Mouse (Mus musculus) gastrocnemius, postnatal 4 days (tissue): ENCODE data around the gene Dnah7a. TPM values are rescaled to one million over a fixed set of nuclear protein-coding genes. Genes with fewer than 3 reads are reported as not detected.
"Not testable (repeated sequence)": the region's sequence is repeated elsewhere in the genome, so short reads cannot be mapped to it uniquely, and the experiment has no call there.

ENCODE experiments used
- DNase-seq, 2 experiments: peaks; one replicate each; pipeline ENCODE4 v3.0.0; 2021 to 2022; ENCODE audit warnings: low spot score in 2 of 2, mixed read lengths in 2 of 2
- long read RNA-seq, 2 experiments: library from polyadenylated mRNA; stranded (forward); transcript quantifications; one replicate each; pipeline ENCODE4 v2.0.0; 2021
- total RNA-seq, 2 experiments: library from RNA; stranded (reverse); gene quantifications; 2 replicates each; pipeline ENCODE4 v1.2.3; 2021

The Dnah7a gene
- under 1 TPM in 1 of 2 experiments, not detected in 1; 0.16 TPM for total RNA-seq
- long read RNA-seq, experiment 1: 0 reads
- long read RNA-seq, experiment 2: 0 reads

DNA sequence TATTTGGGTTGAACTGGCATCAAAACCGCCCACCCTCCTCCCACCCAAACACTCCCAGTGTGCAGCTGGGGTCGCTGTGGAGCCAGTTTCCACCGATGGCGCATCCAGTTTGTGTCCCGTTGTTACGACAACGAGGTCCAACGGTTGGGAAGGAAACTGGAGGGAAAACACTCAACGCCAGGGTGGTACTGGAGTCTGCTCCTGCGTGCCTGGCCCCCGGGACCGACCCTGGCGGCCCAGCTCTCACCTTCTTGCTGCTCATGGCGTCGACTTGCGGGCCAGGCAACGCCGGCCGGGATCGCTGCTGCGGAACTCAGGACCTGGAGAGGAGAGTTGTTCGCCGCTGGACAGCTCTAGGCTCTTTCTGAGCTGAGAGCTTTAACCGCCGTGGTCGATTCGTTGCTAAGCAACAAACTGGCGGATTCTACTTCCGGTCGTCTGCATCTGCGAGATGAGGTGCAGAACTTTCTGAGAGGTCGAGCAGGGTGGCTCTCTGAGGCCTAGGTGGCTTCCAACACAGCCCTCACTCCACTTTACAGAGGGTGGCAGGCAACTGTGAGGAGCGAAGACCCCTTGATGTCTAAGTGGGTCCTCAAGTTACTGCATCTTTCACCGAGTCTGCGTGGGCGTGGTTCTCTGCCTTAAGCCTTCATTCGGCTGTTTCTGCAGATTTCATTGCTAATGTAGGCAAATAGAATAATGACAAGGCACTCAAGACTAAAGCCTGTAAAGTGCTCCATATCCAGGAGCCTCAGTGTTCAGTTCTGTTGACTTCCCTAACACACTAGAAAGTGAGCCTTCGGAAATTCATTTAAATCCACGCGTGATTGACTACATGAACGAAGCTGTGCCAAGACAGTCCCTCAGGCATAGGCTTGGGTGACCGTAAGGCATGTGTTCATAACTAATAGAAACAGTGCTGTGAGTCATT is at the start of gene Dnah7a:
Dnah7a (minus strand) TSS at position 354 of the 931 bp plus-strand sequence.
- peak; percentile 20 to 34 for DNase-seq

DNA sequence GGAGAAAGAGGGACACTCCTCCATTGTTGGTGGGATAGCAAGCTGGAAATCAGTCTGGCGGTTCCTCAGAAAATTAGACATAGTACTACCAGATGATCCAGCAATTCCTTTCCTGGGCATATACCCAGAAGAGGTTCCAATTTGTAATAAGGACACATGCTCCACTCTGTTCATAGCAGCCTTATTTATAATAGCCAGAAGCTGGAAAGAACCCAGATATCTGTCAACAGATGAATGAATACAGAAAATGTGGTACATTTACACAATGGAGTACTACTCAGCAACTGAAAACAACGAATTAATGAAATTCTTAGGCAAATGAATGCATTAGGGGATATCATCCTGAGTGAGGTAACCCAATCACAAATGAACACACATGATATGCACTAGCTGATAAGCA is 46.9 kb upstream of the Dnah7a start:
- DNase-seq: not testable (repeated sequence)

DNA sequence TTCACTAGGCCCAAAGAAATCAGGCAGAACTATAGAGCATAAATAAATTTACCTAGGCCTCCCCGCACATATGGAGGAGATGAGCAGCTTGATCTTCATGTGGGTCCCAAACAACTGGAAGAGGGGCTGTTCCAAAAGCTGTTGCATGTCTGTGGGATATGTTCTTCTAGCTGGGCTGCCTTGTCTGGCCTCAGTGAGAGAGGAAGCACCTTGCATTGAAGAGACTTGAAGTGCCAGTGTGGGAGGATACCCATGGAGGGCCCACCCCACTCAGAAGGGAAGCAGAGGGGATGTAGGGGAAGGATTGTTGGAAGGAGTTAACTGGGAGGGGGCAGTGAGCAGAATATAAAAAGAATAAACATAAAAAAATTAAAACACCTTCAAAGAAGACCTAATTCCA is 44.6 kb upstream of the Dnah7a start:
- no peak for DNase-seq

DNA sequence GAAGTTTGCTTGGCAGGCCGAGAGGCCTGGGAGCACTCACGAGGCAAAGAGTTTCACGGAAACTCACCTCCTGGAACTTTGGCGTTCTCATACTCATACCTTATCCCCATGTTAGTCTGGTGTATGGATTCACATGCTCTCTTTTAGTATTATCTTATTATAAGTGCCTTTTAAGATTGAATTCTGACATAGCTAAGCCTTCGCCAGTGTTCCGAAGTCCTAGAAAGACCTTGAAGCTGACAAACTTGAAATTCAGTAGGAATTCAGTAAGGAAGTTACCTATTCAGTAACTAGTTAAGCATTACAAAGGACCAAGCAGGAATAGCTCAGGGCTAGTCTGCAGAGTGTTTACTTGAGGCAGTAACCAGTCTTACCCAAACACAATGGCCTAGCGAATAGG is 44.1 kb upstream of the Dnah7a start:
- not testable (repeated sequence) for DNase-seq

DNA sequence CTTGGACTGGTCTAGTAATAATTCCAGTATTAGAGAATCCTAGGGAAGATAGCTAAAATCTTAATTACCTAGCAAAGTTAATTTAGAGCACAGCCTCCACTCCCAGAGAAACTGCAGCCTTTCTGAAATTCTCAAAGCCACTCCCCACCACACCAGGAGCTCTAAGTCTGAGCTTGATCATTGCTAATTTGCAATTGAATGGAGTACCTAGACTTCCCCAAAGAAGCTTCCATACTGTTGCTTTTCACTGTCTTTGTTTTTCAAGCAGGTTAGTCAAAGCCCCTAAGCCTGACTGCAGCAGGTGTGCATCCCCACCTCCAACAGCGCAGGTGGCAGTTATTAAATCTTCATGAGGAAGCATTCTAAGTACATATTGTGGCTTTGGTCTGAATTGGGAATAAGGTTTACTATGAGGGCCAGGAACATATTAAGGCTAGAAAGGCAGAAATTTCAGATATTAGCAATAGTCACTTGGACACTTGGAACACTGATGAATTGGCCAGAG is 43.3 kb upstream of the Dnah7a start:
- DNase-seq: not testable (repeated sequence)

DNA sequence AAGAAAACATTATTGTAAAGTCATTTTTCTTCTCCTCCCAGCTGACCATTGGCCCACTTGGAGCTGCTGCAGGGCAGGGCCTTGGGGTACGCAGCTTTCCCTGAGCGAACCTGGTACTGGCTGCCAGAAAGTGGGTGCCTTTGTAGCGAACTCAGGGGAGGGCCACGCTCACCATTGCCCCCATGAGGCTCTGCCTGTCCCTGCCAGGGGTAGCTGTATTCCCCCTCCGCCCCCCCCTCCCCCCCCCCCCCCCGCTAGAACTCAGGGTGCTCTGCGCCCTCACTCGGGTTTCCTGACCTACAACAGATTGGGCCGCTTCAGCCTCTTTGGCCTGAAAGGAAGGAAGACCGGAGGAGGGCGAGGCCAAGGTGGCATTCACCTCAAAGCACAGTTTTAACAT is 42.0 kb upstream of the Dnah7a start:
- no peak for DNase-seq

DNA sequence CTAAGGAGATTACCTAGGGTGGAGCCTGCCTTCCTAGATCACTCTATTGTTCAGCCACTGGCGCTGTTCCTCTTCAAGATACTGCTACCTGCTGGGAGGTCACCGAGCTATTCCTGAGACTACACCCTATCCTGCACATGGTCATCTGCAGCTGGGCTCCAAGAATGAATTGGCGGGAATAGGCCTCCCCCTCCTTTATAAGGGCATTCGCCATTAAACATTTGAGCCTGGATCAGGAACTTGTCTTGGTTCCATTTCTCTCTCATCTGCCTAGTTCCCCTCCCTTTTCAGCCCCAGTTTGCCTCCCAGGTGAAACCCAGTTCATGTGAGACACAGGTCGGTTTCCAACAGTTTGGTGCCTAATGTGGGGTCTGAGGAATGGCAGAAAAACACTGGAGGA is 39.4 kb upstream of the Dnah7a start:
- no peak for DNase-seq

DNA sequence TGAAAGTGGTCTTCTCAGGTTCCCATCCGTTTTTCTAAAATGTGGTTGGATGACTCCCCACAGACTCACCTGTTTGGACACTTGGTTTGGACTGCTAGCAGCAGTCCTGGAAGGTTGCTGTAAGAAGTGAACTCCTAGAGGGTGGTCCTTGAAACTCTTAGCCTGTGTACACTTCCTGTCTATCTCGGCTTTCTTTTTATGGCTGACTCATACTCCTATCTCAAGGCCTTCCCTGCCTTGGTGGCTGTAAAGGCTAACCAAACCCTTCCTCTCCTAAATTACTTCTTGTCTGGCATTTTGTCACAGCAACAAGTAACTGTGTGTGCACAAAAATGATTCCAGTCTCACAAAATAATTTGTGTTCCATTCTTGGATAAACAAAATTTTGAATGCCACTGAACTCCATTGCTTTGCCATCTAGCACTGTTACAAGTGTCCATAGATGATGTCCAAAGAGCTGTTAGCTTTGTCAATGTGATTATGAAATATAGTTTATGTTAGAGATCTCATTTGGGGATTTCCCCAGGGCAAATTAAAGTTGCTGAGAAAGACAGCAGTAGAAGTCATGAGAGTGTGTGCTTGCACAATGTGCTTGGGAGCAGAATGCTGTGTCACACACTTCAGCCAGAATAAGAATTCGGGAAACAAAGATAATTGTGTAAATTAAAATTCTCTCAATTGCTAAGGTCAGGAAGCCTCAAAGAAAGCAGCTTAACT is 35.3 kb upstream of the Dnah7a start:
- no peak for DNase-seq

DNA sequence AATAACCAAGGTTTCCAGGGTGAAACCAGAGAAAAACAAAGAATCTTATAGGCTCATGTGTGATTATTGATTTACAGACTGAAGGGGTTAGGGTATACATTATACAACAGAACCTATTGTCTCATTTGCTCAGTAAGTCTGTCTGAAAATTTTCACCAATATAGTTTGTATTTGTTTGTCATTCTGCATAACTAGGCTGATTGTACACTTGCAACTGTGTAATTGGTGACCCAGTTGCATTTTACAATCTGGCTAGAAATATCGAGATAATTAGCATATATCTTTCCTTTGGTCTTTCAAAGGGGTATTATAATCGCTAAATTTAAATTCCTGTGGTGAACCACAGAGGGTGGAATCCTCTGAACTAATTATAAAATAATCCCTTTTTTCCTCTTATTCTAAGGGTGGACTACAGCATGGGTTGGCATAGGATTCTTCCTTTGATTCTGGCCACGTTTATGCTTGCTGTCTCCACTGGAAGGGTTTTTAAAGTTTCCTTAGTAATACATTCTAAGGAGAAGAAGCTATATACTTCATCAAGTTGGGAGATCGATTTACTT is 34.3 kb upstream of the Dnah7a start:
- DNase-seq: no peak

DNA sequence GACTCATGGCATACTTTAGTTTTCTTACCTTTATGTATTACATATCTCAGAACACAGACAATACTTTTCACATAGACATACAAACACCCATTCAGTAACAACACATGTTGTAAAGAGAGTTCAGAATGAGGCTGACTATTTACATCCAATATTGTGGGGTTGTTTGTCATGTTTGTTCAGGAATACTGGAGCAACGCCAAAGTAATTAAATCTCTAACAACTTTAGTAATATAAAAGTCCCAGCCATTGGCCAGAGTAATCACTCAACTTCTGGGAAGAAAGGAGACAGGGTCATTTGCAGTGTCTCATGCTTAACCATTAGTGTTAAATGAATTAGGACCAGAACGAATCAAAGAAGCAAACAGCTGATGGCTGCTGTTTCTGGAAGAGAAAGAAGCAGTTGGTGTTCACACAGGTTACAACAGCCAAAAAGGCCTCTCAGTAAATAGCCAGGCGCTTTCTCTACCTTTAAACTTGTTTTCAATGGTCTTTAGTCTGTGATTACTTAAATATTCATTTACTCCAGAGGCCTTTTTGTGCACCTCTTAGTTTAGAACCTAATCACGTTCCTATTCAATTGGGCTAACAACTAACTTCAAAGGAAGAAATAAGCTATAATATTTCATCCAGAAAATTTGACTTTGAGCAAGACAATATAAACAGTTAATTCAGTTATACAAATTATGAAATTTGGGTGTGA is 33.6 kb upstream of the Dnah7a start:
- not testable (repeated sequence) for DNase-seq

DNA sequence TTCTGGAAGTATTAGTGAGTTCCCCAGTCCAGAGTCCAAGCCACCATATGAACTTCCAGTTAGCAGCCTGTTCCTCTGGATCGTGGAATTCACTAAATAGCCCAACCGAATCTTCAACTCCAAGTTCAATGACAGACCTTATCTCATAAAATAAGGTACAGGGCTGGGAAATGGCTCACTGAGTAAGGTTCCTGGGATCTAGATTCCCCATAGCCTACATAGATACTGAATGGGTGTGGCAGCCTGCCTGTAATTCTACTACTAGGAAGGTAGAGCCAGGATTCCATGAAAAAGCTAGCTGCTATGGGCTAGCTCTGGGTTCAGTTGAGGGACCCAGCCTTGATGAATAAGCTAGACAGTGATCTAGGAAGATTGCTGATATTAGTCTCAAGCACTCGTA is 30.0 kb upstream of the Dnah7a start:
- DNase-seq: no peak

DNA sequence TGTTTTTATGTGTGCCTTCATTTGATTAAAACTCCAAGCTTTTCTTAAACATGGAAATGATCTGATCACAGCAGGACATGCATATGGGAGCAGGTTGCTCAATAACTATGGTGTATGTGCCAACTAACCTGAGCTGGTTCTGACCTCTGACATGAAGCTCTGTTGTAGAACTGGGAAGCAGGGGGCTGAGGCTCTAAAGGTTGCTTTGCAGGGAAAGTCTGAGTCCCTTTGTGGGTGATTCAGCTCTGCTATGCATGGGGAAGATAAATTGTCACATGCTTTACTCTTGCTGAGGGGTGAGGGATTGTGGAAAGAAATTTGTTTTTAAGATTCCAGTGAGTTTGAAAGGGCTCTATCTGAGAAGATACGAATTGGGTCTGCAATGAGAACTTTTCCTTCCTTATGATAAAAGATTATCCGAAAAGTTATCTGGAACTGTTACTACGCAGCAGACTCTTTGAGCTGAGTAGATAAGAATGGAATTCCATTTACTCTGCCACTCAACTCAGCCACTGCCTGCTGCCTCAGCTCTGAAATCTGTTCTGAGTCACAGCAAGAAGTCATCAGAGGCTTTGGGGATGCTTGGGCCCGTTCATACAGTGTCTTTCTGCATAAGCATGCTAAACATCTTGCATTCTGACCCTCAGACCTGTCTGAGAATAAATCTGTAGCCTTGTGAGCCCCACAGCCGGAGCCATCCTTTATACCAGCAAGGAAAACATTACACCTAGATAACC is 22.1 kb upstream of the Dnah7a start:
- no peak for DNase-seq

DNA sequence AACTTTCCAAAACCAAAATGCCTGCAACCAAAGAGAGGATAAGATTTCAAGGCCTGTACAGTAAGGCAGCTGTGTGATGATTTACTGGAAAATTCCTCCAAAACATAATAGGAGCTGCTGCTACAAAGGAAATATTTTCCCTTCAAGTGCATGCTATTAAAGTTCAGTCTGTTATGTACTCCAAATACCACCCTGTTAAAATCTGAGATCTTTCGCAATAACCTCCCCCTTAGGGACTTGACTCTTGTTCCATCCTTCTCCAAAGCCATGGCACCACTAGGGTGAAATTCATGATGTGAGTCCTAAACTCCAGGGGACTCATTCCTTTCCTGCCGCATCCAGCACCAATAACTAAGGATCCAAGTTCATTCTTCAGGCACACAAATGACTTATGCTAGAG is 20.3 kb upstream of the Dnah7a start:
- no peak for DNase-seq

DNA sequence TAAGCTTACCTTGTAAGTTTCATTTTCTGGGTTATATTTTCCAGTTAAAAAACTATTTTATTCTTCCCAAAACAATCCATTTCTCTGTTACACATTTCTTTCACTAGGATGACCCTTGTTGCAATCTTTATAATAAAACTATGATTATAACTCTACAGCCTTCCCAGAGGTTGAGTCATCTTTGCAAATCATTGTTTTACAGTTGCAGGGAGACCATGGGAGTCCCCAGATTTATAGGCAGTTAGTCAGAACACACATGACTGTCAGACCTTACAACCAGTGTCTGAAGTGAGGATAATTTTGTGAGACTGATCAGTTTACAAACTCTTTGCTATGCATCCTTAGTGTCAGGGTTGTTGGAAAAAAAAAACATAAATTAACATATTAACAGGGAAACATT is 14.8 kb upstream of the Dnah7a start:
- no peak for DNase-seq

DNA sequence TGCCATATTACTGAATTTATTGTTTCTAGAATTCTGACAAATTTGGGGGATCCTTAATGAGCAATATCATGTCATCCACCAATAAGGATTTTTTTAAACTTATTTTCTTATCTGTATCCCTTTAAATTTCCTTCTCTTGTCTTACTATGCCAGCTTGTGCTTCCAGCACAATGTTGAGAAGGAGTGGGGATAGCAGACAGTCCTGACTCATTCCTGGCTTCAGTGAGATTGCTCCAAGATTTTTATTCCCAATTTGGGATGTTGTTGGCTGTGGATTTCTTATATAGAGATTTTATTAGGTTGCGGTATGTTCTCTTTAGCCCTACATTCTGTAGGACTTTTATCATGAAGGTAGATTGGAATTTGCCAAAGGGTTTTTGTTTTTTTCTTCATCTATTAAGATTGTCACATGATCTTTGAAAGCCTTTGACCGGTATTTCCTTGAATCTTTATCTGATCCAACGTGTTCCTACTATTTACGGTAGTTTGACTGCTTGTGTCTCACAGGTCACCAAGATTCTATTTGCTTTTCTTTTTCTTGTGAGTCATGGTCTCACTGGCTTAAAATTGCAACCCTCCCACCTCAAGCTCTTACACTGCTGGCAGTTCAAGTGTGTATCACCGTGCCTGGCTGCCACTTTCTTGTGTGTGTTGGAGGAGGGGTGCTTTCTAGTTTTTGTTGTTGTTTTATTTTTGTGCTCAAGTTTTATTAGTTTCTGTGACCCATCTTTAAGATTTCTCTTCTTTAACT is 14.2 kb upstream of the Dnah7a start:
- DNase-seq: no peak

DNA sequence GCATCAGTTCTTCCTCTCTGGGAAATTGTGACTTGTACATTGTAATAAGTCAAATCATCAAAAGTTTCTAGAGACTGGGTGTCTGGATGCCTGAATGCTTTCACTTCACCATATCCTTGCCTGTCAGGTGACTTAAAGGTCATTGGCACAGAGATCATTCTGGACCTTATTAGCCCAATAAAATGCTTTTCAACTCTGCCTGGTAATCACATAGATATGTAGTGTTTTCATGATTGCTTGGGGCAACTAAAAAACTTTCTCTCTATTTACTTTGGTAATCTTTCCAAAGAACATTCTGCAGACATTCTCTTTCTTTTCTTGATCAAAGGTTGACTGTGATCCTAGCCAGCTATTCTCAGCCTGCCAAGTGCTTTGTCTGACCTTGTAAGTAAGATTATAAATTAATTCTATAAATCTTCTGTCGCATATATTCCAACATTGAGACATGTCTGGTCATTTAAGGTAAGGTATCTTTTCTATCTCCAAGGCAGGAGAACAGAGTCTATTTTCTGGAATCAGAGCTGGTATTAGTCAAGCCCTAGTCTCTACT is 9.5 kb upstream of the Dnah7a start:
- DNase-seq: no peak

DNA sequence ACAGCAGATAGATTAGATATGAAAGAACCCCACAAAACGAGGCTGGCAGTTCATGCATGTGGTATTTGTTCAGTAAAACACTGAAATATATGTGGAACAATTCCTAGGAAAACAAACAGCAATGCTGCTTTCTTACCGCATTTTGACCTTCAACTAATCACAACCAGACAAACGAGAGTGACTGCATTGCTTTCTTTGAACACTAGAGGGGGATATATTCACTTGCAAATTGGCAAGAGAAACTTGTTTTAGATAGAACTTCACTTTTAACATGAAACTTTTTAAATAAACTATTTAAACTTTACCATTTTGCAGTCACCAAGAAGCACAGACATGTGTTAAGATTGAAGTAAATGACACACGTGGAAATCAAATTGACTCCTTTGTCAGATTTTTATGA is 8.9 kb upstream of the Dnah7a start:
- DNase-seq: no peak

DNA sequence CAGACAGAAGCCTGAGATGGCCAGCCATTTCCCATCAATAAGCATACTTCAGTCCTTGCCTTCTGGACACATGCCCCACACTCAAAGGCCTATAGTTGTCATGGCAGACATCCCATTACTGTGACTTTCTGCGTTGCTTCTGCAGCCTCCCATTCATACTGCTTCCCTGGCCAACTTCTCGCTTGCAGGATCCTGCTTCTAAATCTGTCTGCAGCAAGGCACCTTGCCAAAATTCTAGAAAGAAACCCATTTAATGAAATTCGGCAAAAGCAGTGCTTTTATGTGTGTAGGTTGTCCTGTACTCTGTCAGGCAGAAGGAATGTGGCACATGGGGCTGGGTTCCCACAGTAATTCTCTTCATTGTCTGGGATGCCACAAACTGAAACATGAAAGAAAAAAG is 6.8 kb upstream of the Dnah7a start:
- DNase-seq: not testable (repeated sequence)

DNA sequence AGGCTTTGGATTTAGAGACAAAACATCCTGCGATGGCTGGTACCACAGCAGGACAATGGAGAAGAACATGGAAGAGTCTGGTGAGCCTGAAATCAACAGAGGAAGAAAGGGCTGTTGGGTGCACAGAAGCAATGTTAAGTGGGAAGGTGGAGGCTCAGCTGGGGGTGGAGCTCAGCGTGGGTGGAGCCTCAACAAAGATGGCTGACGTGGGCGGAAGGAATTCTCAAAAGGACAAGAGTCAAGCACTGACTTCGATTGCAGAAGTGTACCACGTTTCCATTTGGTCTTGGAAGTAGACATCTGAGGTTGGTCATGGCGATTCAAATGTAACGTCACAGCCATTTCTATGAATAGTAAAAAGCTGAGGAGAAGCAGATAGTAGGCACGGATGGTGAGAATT is 4.5 kb upstream of the Dnah7a start:
- DNase-seq: no peak
